Mouse (Mus musculus): Measurements from ENCODE around the gene Spata20.

DNA sequence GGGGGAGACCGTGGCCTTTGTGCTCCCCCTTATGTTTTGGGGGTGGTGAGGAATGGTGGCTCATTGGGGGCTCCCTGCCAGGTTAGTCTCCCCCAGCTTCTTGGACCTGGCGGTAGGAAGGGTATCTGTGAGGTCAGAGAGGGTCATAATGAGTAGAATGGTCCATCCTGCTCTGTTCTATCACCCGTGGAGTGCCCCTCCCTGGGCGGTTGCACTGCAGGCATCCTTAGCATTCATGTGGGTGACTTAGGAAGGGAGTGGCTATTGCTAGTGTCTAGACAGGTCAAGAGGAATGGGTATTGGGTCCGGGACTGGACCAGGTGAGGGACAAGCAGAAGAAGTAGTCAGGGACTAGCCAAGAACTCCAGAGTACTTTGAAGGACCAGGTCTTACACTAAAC lies 756 bp downstream of the Spata20 start:
- no peak for TF ChIP-seq CTCF (IDR thresholded peaks at IDR 0.05; ENCODE audit: extremely low read depth, insufficient read depth, low read length)
- no peak for TF ChIP-seq POLR2A (IDR thresholded peaks at IDR 0.05; ENCODE audit: extremely low read depth, insufficient read depth, low read length)

Data from cortical plate, adult 2 months (tissue).